Mouse (Mus musculus): ENCODE measurements around the gene Olfr1058.
"Not testable (repeated sequence)": the region's sequence is repeated elsewhere in the genome, so short reads cannot be mapped to it uniquely, and the experiment has no call there.

Olfr1058 gene

DNA sequence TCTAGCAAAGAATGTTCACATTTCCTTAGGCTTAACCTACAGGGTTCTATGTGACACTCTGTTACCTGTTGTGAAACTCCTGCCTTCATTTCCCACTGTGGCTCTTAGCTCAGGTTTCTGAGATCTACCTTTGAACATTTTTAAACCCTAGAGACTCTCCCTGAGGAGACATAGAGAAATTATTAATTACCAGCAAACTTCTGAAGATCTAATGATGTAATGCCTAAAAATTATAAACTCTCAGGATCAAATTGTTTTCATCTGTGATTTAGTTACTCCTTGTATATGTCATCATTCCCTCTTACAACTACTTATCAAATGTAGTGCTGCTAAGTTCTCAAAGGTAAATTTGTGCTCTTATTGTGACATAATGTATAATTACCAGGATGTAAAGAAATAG, at the start of gene Olfr1058:
TSS of gene Olfr1058 (minus strand) at position 101 of the 400 bp plus-strand sequence.
- not testable (repeated sequence) for DNase-seq (ENCODE audit: low read depth, low spot score)

DNA sequence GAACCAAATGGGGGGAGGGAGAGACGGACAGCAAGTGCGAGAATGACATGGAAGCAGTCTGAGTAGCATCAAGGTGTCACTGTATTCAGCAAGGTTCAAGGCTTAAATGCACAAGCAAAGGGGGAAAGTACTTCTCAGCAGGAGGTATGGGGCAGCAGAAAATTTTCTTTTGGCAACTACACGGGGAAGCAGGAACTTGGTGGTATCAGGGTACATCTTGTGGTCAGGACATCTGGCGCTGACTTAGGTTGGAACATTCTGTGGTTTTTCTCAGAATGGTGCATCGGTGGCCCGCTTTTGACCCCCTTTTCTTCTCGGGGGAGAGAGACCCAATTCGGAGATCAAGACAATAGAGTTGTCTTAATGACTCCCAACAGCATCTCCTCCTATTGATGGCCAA, 40.1 kb upstream of the Olfr1058 start:
- not testable (repeated sequence) for DNase-seq (ENCODE audit: low read depth, low spot score)

DNA sequence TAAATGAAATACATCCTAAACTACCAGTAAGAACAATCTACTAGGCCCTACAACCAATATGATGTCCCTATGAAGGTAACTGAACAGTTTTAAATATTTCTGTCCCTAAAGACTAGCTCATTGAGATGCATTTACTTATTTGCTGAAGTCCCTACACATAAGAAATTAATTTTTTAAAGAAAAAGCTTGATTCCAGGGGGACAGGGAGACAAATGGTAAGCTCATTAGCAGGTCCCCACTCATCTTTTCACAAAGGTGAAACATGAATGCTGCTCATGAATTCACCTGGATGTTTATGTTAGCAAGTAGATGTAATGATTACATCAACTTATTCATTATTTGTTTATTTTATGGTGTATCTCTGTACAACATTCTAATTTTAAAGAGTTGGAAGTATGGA, 38.3 kb upstream of the Olfr1058 start, which contains the start of gene Olfr1062:
TSS of gene Olfr1062 (minus strand) at position 101 of the 400 bp plus-strand sequence.
- DNase-seq (ENCODE audit: low read depth, low spot score), result not testable (repeated sequence)

DNA sequence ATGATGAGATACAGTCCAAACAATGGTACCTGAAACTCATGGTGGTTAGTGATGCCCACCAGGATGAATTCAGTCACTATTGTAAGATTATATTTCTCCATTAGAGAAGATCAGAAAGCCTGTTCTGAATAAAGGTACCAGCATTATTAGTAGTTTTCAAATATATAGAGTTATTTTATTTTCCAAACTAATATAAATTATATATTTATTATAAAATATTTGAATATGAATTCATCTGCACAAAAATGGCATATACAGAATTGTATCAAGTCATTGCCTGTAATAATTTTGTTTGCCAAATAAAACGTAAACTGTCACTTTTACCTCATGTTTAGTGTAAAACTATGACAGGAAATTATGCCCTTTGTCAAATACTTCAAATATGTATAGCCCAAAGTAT, 25.6 kb upstream of the Olfr1058 start, which contains the start of gene Olfr1061:
TSS of gene Olfr1061 (minus strand) at position 101 of the 400 bp plus-strand sequence.
- DNase-seq (ENCODE audit: low read depth, low spot score), result no peak

DNA sequence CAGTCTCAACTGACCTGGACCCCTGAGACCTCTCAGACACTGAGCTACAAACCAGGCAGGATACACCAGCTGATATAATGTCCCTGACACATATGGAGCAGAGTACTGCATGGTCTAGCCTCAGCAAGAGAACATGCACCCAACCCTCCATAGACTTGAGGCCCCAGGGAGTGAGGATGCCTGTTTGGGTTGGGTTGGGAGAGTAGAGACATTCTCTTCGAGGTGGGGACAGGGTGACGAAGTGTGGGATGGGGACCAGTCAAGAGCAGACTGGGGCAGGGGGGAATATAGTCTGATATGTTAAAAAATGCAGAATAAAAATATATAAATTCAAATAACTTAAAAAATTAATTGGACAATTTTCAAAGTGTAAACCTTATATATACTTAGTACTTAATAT, 6.8 kb upstream of the Olfr1058 start:
- DNase-seq (ENCODE audit: low read depth, low spot score), result no peak

DNA sequence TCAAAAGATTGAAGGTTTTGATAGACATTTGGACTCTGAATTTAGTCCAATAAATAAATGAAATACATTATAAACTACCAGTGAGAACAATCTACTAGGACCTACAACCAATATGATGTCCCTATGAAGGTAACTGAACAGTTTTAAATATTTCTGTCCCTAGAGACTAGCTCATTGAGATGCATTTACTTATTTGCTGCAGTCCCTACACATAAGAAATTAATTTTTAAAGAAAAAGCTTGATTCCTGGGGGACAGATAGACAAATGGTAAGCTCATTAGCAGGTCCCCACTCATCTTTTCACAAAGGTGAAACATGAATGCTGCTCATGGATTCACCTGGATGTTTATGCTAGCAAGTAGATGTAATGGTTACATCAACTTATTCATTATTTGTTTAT, 10.1 kb downstream of the Olfr1058 start, which contains the start of gene Olfr1057:
TSS of gene Olfr1057 (minus strand) at position 101 of the 400 bp plus-strand sequence.
- no peak for DNase-seq (ENCODE audit: low read depth, low spot score)

DNA sequence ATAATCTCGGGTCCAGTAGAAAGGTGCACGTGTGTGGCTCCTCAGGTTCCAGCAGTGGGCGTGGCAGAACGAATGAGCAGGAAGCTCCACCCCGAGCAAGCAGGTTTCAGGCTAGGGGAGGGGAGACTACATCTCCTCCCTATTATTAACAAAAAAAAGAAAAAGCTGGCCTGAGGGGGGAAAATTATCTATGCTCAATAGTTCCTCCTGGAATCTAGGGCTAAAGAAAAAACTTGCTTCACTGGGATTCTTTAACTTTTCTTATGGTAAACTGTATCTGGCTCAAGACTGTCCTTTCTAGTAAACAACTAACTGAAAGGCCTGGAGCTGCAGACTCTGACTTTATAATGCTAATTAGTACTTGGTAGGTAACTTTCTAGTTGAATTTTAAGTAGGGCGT, 22.0 kb downstream of the Olfr1058 start:
- DNase-seq (ENCODE audit: low read depth, low spot score), result not testable (repeated sequence)

DNA sequence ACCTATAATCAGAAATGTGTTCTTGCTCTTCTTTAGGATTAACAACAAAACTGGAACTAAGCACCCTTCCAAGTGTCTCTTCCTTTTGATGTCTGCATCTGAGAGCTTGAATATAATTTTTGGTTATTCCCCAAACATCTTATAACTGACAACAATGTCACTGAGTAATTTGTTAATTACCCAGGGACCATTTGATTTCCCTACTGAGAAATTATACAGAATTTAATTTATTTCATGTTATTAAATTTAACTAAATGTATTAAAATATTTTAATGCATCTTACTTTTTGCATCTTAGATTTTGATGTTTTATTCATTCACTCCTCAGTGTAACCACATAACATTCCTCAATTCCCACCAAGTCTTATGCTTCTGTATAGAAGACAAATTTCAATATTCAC, 26.0 kb downstream of the Olfr1058 start, which contains the start of gene Olfr1056:
TSS of gene Olfr1056 (minus strand) at position 101 of the 400 bp plus-strand sequence.
- DNase-seq (ENCODE audit: low read depth, low spot score), result no peak

DNA sequence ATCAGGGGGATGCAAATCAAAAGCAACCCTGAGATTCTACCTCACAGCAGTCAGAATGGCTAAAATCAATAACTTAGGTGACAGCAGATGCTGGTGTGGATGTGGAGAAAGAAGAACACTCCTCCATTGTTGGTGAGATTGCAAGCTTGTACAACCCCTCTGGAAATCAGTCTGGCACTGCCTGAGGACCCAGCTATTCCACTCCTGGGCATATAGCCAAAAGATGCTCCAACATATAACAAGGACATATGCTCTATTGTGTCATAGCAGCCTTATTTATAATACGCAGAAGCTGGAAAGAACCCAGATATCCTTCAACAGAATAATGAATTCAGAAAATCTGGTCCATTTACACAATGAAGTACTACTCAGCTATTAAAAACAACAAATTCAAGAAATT, 36.6 kb downstream of the Olfr1058 start:
- DNase-seq (ENCODE audit: low read depth, low spot score), result not testable (repeated sequence)

DNA sequence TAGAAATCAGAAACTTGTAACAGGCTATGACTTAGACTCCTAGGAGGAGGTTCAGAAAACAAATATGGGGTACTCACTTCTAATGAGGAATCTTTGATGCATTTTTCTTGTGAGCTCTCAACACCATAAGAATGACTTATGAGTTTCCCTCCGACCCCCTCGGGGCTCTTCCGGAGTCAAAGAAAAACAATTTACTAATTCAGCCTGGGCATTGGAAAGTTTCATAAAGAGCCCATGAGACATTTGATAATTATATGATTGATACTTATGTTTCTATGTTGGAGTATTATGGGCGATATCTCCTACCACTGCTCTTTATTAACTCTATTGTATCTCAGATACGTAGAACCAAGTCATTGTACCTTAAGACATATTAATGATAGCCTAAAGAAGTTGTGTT, 38.2 kb downstream of the Olfr1058 start, which contains the start of gene Olfr1055:
TSS of gene Olfr1055 (minus strand) at position 101 of the 400 bp plus-strand sequence.
- no peak for DNase-seq (ENCODE audit: low read depth, low spot score)

DNA sequence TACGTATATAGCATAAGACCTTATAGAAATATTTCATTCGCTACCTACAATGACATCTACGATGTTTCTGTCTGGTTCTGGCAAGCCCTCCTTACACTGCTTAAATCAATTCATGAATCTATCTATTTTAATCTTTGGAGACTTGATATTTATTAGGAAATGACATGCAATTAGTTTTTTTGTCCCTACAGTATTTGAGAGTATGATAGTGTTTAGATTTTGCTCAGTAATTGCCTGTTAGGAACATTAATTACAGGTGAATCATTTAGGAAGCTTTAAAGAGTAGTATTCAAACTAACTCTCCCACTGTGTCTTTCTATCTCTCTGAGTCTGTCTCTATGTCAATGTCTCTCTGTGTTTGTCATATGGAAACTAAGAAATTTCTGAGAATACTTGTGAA, 53.0 kb downstream of the Olfr1058 start, which contains the start of gene Olfr1054:
TSS of gene Olfr1054 (minus strand) at position 101 of the 400 bp plus-strand sequence.
- no peak for DNase-seq (ENCODE audit: low read depth, low spot score)

Data from retina, postnatal 7 days (tissue).